Comparison of ENCODE assay signal across 9 mouse cellular contexts in genomic region chr5:117946605-117947004, GRCm38 (mm10). TPM values are rescaled to one million over a fixed set of nuclear protein-coding genes. Genes with fewer than 3 reads are reported as not detected.
A peak's percentile ranks its signal among the peaks of the same experiment; 100 is the strongest.
DNase-seq lines count a peak whose midpoint lies in the region; ATAC-seq and TF ChIP-seq lines count a peak whose summit lies in the region.
"Had no signal": no experiment of that assay in that cellular context is flagged by ENCODE, and none has a peak within 500 bp of the region (broad histone marks: within the 10 kb centered on the region; RNA-seq: fewer than 3 reads in every experiment).

No protein-coding gene starts in this region.

- WGBS in hindbrain, embryonic 11.5 days, result 37% methylated on average over 4 of the region's 4 CpGs
- 29% methylated on average over 4 of the region's 4 CpGs for WGBS in hindbrain, embryonic 13.5 days
- WGBS in forebrain, postnatal 0 days, result 22% methylated on average over 4 of the region's 4 CpGs
- 27% methylated on average over 4 of the region's 4 CpGs for WGBS in neural tube, embryonic 15.5 days

- TF ChIP-seq CTCF in forebrain, postnatal 0 days (IDR thresholded peaks at IDR 0.05; ENCODE audit: low read depth), result peak; percentile 93

- H3K9ac ChIP-seq in hindbrain, embryonic 11.5 days (ENCODE audit: low read depth, low read length), result no peak overlapping the region
- no peak overlapping the region for H3K9ac ChIP-seq in hindbrain, embryonic 13.5 days
- H3K9ac ChIP-seq in forebrain, postnatal 0 days, result no peak overlapping the region
- no peak overlapping the region for H3K9ac ChIP-seq in neural tube, embryonic 15.5 days (replicated peaks)
- H3K9ac ChIP-seq: embryonic facial prominence, embryonic 12.5 days had no signal

- no peaks in the 10 kb centered on the region for H3K36me3 ChIP-seq in hindbrain, embryonic 11.5 days (ENCODE audit: control insufficient read depth, insufficient read depth, low read length)
- H3K36me3 ChIP-seq in hindbrain, embryonic 13.5 days, result no peaks in the 10 kb centered on the region
- H3K36me3 ChIP-seq in forebrain, postnatal 0 days (ENCODE audit: insufficient read depth), result no peaks in the 10 kb centered on the region
- no peaks in the 10 kb centered on the region for H3K36me3 ChIP-seq in neural tube, embryonic 15.5 days
- H3K36me3 ChIP-seq: embryonic facial prominence, embryonic 12.5 days had no signal

- H3K9me3 ChIP-seq in hindbrain, embryonic 11.5 days (ENCODE audit: control insufficient read depth, low read length), result no peaks in the 10 kb centered on the region
- H3K9me3 ChIP-seq in hindbrain, embryonic 13.5 days, result no peaks in the 10 kb centered on the region
- H3K9me3 ChIP-seq in forebrain, postnatal 0 days (ENCODE audit: low read length), result no peaks in the 10 kb centered on the region
- H3K9me3 ChIP-seq in neural tube, embryonic 15.5 days (replicated peaks), result no peaks in the 10 kb centered on the region
- H3K9me3 ChIP-seq: embryonic facial prominence, embryonic 12.5 days had no signal

- H3K4me3 ChIP-seq in hindbrain, embryonic 11.5 days (ENCODE audit: low read depth, low read length), result no peak overlapping the region
- no peak overlapping the region for H3K4me3 ChIP-seq in hindbrain, embryonic 13.5 days
- H3K4me3 ChIP-seq in forebrain, postnatal 0 days (ENCODE audit: low read depth, low read length), result no peak overlapping the region
- no peak overlapping the region for H3K4me3 ChIP-seq in neural tube, embryonic 15.5 days (replicated peaks)
- H3K4me3 ChIP-seq: embryonic facial prominence, embryonic 12.5 days had no signal

- no peak overlapping the region for H3K27ac ChIP-seq in hindbrain, embryonic 11.5 days (ENCODE audit: low read depth, low read length)
- H3K27ac ChIP-seq in hindbrain, embryonic 13.5 days, result no peak overlapping the region
- H3K27ac ChIP-seq in forebrain, postnatal 0 days (ENCODE audit: low read depth, low read length), result no peak overlapping the region
- no peak overlapping the region for H3K27ac ChIP-seq in neural tube, embryonic 15.5 days (replicated peaks)
- H3K27ac ChIP-seq: embryonic facial prominence, embryonic 12.5 days had no signal

- H3K4me2 ChIP-seq in hindbrain, embryonic 11.5 days (replicated peaks; ENCODE audit: low read depth, low read length), result no peak overlapping the region
- H3K4me2 ChIP-seq in hindbrain, embryonic 13.5 days, result no peak overlapping the region
- H3K4me2 ChIP-seq in forebrain, postnatal 0 days (ENCODE audit: low read depth), result no peak overlapping the region
- H3K4me2 ChIP-seq in neural tube, embryonic 15.5 days, result no peak overlapping the region
- H3K4me2 ChIP-seq: embryonic facial prominence, embryonic 12.5 days had no signal

- H3K4me1 ChIP-seq in hindbrain, embryonic 11.5 days (replicated peaks; ENCODE audit: control insufficient read depth, insufficient read depth, low read length), result no peaks in the 10 kb centered on the region
- H3K4me1 ChIP-seq in hindbrain, embryonic 13.5 days (replicated peaks), result no peaks in the 10 kb centered on the region
- H3K4me1 ChIP-seq in forebrain, postnatal 0 days (ENCODE audit: insufficient read depth), result no peaks in the 10 kb centered on the region
- no peaks in the 10 kb centered on the region for H3K4me1 ChIP-seq in neural tube, embryonic 15.5 days
- H3K4me1 ChIP-seq: embryonic facial prominence, embryonic 12.5 days had no signal

- no peaks in the 10 kb centered on the region for H3K27me3 ChIP-seq in hindbrain, embryonic 11.5 days (ENCODE audit: control insufficient read depth, insufficient read depth, low read length)
- peaks cover 12% of the 10 kb centered on the region for H3K27me3 ChIP-seq in hindbrain, embryonic 13.5 days
- H3K27me3 ChIP-seq in forebrain, postnatal 0 days (ENCODE audit: insufficient read depth, low read length), result no peaks in the 10 kb centered on the region
- peaks cover 8% of the 10 kb centered on the region; the same call in 1 of the 2 replicates for H3K27me3 ChIP-seq in neural tube, embryonic 15.5 days (replicated peaks)
- H3K27me3 ChIP-seq: embryonic facial prominence, embryonic 12.5 days had no signal

- peak; percentile 69 for DNase-seq in hindbrain, embryonic 11.5 days (ENCODE audit: low spot score)
- DNase-seq in adrenal gland, postnatal 10 days, result peak; percentile 69
- peak; percentile 81 for DNase-seq in forebrain, postnatal 0 days
- peak; percentile 44 to 54 for DNase-seq in layer of hippocampus, postnatal 36 days
- peak; percentile 72 to 78 for DNase-seq in right cerebral cortex, adult 2 months (ENCODE audit: low spot score in 2 of 2)

- no peak for ATAC-seq in hindbrain, embryonic 11.5 days (ENCODE audit: low FRiP score)
- ATAC-seq in hindbrain, embryonic 13.5 days (ENCODE audit: low FRiP score), result no peak
- peak; percentile 66 for ATAC-seq in CD4-positive, CD25-positive, alpha-beta regulatory T cell, adult 4 months
- ATAC-seq in forebrain, postnatal 0 days, result peak; percentile 58; the same call in 1 of the 2 replicates
- ATAC-seq in neural tube, embryonic 15.5 days (ENCODE audit: low FRiP score), result no peak

RNA-seq across cellular contexts. Expression of gene Fbxo21, which starts 29.9 kb away (rescaled TPM):
- 80.2 and 93.6 TPM in 2 replicates for polyA plus RNA-seq in hindbrain, embryonic 11.5 days (2014; fragmentation: Nextera tagmentation; extraction: Ambion mirVana)
- polyA plus RNA-seq in hindbrain, embryonic 13.5 days (2015; fragmentation: Nextera tagmentation; extraction: Ambion mirVana), result 141 and 149 TPM in 2 replicates
- 10 to 100 TPM in 1 of 2 experiments, 1 to 10 TPM in 1; 7.9 to 12.5 TPM for polyA plus RNA-seq in CD4-positive, CD25-positive, alpha-beta regulatory T cell, adult 4 months (2017; shearing (Covaris generic))
- total RNA-seq in adrenal gland, postnatal 10 days (2021), result 100 to 1,000 TPM; 114 to 115 TPM
- total RNA-seq in forebrain, postnatal 0 days (2014; rRNA removed), result 176 and 197 TPM in 2 replicates
- polyA plus RNA-seq in forebrain, postnatal 0 days (2015; fragmentation: Nextera tagmentation; extraction: Ambion mirVana), result 150 and 161 TPM in 2 replicates
- 100 to 1,000 TPM; 145 to 152 TPM for total RNA-seq in layer of hippocampus, postnatal 36 days (2021)
- polyA plus RNA-seq in neural tube, embryonic 15.5 days (2015; fragmentation: Nextera tagmentation; extraction: Ambion mirVana), result 127 and 143 TPM in 2 replicates

Comparison
In these comparisons a context has a peak if more than half of its experiments do, and no peak if none do; other contexts are left out.
1. ATAC-seq: peak in CD4-positive, CD25-positive, alpha-beta regulatory T cell, adult 4 months (single experiment) and forebrain, postnatal 0 days (single experiment); none in hindbrain, embryonic 11.5 days (single experiment), hindbrain, embryonic 13.5 days (single experiment) and neural tube, embryonic 15.5 days (single experiment).
2. Peak in every context shown above with its lines, with median percentiles within 50 percentile points of each other: DNase-seq.